Mouse (Mus musculus) embryonic facial prominence, embryonic 13.5 days (tissue): Measurements from ENCODE around the gene Ccnd1. TPM values are rescaled to one million over a fixed set of nuclear protein-coding genes. Genes with fewer than 3 reads are reported as not detected.

Experiments used
- polyA plus RNA-seq: library from polyadenylated mRNA; unstranded; fragments of >200 nt; fragmentation: Nextera tagmentation; extraction: Ambion mirVana; gene quantifications from 2 replicates; pipeline ENCODE4 v1.2.1, GENCODE M21; 2015

The Ccnd1 gene
- polyA plus RNA-seq, 1 experiment from 2014 or later, result 127 TPM

Other genes with a start within 250 kb of the Ccnd1 start
- 12.0 and 12.8 TPM in 2 replicates for gene Ano1, start 188.0 kb downstream of the Ccnd1 start, polyA plus RNA-seq
- gene Fgf3, start 101.8 kb downstream of the Ccnd1 start, polyA plus RNA-seq, result 0.55 and 1.2 TPM in 2 replicates
- 0.18 TPM in 1 of 2 replicates, not detected in the other for gene Fgf4, start 92.6 kb downstream of the Ccnd1 start, polyA plus RNA-seq
- gene Fgf15, start 43.4 kb downstream of the Ccnd1 start, polyA plus RNA-seq, result 0.80 and 1.3 TPM in 2 replicates
- gene LTO1, start 24.8 kb downstream of the Ccnd1 start, polyA plus RNA-seq, result 26.2 and 27.1 TPM in 2 replicates